Mouse (Mus musculus) layer of hippocampus, adult 2 months (tissue): Measurements from ENCODE around the gene Sacm1l. TPM values are rescaled to one million over a fixed set of nuclear protein-coding genes. Genes with fewer than 3 reads are reported as not detected.

Source experiments
- DNase-seq, 2 experiments: peaks; one replicate each; pipeline ENCODE4 v3.0.0; 2022; ENCODE audit warnings: low spot score in 2 of 2
- H3K27ac ChIP-seq: fragments of 200-600 bp; 2 replicates; pipeline ENCODE4 v1.8.1; 2022
- H3K4me3 ChIP-seq: fragments of 200-600 bp; 2 replicates; pipeline ENCODE4 v1.8.1; 2022; ENCODE audit warnings: mild to moderate bottlenecking
- CTCF ChIP-seq: fragments of 200-600 bp; conservative IDR thresholded peaks from 2 replicates; pipeline ENCODE4 v1.8.1; 2022; ENCODE audit warnings: antibody characterized with exemption, mild to moderate bottlenecking, moderate library complexity
- total RNA-seq, 2 experiments: library from RNA; stranded (reverse); gene quantifications; 2 replicates each; pipeline ENCODE4 v1.2.3; 2021

Gene Sacm1l
- total RNA-seq, 2 experiments from 2014 or later, result 53.7 to 56.8 TPM

DNA sequence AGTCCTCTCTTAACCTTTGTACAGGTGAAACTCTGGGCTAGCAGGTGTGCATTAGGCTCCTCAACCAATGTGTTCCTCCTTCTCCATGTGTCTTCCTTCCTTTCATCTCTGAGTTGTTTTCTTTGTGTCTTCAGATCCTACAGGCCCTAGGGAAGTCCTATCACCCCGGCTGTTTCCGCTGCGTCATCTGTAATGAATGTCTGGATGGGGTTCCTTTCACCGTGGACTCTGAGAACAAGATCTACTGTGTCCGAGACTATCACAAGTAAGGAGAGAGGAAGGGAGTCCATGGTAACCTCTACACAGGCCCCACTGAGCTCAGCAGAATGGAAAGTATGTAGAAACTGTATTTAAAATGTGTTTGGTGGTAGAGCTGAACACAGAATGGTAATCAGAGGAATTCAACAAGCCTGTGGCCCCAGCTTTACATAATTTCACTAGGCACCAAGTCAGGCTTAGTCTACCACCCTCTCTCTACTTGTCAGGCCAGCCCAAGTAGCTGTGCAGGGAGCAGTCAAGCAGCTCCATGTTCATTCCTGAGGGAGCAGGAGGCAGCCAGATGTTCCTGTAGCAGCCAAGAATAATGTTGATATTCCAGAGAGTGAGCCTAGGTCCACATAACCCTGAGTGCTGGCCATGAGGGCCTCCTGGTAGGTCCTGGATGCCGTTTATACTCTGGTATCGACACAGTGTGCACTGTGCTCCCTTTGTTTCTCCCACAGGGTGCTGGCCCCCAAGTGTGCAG, 12.7 kb upstream of the Sacm1l start:
- TF ChIP-seq CTCF, result no peak
- DNase-seq, result no peak
- Histone ChIP-seq H3K4me3 (no peak overlapping the region), H3K27ac (no peak overlapping the region)

DNA sequence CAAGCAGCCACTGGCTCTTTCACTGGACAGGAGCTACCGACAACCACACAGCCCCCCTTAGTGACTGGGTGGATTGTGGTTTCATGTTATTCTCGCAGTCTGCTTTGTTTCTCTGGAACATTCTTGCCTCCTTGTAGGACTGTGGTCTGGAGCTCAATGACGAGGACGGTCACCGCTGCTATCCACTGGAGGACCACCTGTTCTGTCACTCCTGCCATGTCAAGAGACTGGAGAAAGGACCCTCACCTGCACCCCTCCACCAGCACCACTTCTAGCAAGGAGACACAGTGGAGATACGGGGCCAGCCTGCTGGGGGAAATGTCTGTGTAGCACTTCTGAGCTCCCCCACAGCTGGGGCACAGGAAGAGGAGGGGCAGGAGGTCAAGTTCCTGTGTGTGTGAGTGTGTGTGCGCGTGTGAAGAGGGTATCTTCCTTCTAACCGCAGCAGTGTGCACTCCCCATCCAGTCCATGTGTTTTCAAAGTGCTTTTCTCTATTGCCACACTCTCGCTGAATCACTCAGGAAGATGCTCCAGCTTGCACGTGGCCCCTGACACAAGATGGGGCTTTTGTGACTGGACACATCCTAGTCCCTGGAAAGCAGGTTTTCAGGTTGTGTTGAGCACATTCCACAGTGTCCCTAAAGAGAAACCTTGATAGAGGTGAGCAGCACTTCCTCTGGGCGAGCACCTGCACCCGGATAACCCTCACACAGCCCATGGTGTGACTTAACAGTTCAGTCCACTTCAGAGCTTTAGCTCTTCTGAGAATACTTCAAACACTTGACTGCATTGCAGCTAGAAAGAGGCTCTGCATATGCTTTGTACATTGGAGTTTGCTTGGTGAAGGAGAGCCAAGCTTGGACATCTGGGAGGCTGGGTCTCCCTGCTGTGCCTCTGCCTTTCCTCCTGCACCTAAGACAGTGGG, 10.3 kb upstream of the Sacm1l start:
- Histone ChIP-seq H3K27ac (no peak overlapping the region), H3K4me3 (no peak overlapping the region)
- no peak for TF ChIP-seq CTCF
- no peak for DNase-seq

- Histone ChIP-seq H3K27ac (no peak overlapping the region), H3K4me3 (no peak overlapping the region)
- DNase-seq, result no peak
- no peak for TF ChIP-seq CTCF
Observed at GRCm38 (mm10) chr9:123520735-123521134, 8.8 kb upstream of the Sacm1l start.

DNA sequence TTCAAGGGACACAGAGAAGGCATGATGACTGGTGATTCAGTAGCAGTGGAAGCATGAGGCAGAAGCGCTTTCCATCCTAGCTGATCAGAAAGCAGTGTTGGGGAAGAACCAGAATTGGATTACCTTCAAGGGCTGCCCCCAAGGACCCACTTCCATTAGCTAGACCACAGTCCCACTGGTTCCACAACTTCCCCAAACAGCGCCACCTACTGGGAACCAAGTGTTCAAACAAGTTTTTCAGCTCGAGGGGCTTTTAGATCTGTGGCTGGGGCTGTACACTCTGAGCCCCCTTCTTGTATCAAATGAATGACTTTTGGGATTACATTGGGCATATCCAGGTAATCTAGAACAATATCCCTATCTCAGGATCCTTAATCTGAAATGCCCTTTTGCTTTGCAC, 5.9 kb upstream of the Sacm1l start:
- DNase-seq, result peak in 1 of 2 experiments; percentile 39
- Histone ChIP-seq H3K27ac (no peak overlapping the region), H3K4me3 (no peak overlapping the region)
- peak; percentile 82 for TF ChIP-seq CTCF

DNA sequence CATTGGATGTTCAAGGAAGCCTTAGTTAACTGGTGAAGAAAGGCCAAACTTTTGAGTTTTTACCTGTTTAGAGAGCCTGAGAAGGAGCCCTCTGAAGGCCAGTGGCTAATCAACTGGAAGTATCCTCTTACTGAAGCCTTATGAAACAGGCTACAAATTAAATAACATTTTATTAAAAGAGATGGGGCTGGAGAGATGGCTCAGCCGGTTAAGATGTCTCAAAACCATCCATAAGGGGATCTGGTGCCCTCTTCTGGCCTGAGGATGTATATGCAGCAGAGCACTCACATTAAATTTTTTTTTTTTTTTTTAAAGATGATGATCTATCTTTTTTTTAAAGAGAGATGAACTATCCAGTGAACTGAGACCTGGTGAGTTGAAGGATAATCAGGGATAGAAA, 4.5 kb upstream of the Sacm1l start:
- Histone ChIP-seq H3K4me3 (no peak overlapping the region), H3K27ac (peak overlapping the region; percentile 48; the same call in 1 of the 2 replicates)
- peak in 1 of 2 experiments; percentile 71 for DNase-seq
- TF ChIP-seq CTCF, result peak; percentile 94

- H3K4me3 ChIP-seq, result no peak overlapping the region
- no peak for DNase-seq
- H3K27ac ChIP-seq, result no peak overlapping the region
- TF ChIP-seq CTCF, result no peak
Observed at GRCm38 (mm10) chr9:123526502-123526901, 3.1 kb upstream of the Sacm1l start.

DNA sequence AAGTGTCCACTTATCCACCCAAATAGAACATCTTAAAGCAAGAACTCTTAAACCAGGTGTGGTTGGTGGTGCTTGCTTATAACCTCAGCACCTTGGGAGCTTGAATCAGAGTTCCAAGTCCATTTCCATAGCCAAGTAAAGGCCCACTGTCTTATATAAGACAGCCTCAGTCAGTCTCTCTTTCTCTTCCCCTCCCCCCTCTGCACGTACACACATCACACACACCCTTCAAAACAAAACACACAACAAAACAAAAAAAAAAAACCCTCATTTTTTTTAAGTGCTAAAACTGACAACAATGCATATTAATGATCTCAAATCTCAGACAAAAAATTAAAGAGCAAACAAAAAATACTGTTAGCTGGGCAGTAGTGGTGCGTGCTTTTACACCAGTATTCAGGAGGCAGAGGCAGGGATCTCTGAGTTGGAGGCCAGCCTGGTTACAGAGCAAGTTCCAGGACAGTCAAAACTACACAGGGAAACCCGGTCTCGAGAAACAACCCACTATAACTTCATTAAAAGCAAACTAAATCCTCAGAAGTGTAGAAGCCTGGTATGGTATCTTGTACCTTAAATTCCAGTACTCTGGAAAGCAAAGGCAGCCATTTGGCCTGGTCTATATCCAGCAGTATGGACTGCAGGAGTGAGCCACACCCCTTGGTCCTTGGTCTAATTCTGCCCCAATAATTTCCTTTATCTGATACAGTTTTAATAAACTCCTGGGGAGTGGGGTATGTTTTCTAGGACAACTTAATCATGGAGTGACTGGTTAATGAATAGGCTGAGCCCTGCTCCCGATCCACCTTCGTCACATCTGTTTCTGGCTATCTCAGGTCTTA, 1.3 kb upstream of the Sacm1l start:
- TF ChIP-seq CTCF, result no peak
- no peak for DNase-seq

DNA sequence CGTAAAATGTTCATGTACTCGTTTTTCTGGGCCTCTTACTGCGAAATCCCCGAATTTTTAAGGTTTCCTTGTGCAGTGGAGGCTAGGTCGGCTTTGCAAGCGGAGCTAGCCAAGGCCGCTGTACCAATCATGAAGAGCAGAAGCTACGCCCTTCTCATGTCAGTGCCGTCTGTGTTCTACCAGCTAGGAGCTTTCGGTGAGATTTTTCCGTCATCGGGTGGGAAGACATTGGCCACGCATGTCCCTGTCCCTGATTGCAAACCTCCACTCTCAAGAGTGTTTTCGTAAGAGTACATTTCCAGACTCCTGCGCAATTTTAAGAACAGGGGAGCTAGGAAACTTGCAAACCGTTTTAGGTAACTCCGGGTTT, 648 bp upstream of the Sacm1l start:
- H3K27ac ChIP-seq, result peak overlapping the region; percentile 98
- DNase-seq, result peak; percentile 40 to 66
- peak overlapping the region; percentile 93 for H3K4me3 ChIP-seq
- no peak for TF ChIP-seq CTCF

More for the DNA sequence above, 1.3 kb upstream of the Sacm1l start:
- H3K27ac ChIP-seq, result peak overlapping the region; percentile 98
- peak overlapping the region; percentile 93 for H3K4me3 ChIP-seq

- no peak for DNase-seq
- peak overlapping the region; percentile 94 for H3K27ac ChIP-seq
- H3K4me3 ChIP-seq, result peak overlapping the region; percentile 93
- no peak for TF ChIP-seq CTCF
Observed at GRCm38 (mm10) chr9:123530158-123530475, 558 bp downstream of the Sacm1l start.

DNA sequence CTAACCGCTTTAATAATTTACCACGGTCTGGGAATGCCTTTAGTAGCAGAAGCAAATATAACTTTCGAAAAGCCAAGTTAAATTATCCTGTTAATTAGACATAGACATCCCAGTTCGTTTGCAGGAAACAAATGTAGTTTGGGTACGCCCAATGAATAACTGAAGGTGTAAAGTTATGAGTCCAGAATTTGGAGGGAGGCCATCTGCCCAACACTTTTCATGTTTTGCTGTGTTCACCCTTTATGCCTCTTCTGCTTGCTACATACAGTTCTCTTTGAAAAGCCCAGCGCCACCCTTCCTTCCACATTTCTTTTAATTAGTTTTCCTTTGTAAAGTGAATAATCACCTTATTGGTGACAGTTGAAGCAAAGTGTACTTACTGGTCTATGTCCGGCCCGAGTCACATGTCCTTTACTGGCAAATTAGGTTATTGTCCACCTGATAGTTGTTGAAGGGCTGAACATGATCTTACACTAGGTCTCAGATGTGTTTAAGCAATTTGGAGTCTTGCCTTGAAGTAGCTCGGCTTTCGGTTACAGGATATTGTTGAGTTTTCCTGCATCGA, 1.1 kb downstream of the Sacm1l start:
- DNase-seq, result no peak
- peak overlapping the region; percentile 94 for H3K27ac ChIP-seq
- TF ChIP-seq CTCF, result no peak
- H3K4me3 ChIP-seq, result peak overlapping the region; percentile 93

GRCm38 (mm10) chr9:123531234-123531633, 1.7 kb downstream of the Sacm1l start:
- peak overlapping the region; percentile 93 for H3K4me3 ChIP-seq
- TF ChIP-seq CTCF, result no peak

GRCm38 (mm10) chr9:123536613-123537012, 7.1 kb downstream of the Sacm1l start:
- TF ChIP-seq CTCF, result no peak
- DNase-seq, result no peak
- H3K4me3 ChIP-seq, result no peak overlapping the region
- H3K27ac ChIP-seq, result no peak overlapping the region

More at GRCm38 (mm10) chr9:123531234-123531633, 1.7 kb downstream of the Sacm1l start:
- no peak for DNase-seq
- H3K27ac ChIP-seq, result no peak overlapping the region
